Mouse (Mus musculus) WW6 (cell line): Measurements from ENCODE around the gene Coq2.

Source experiments
- DNase-seq: peaks from one replicate; pipeline ENCODE4 v3.0.0-alpha.2; 2013; ENCODE audit warnings: low read depth, low spot score

Gene Coq2

GRCm38 (mm10) chr5:100674711-100675376 lies at the start of gene Coq2:
Gene Coq2 (minus strand): TSS chr5:100675140.
- peak; percentile 70 for DNase-seq

GRCm38 (mm10) chr5:100719235-100720088 lies 44.5 kb upstream of the Coq2 start, which contains the start of gene Hpse:
Gene Hpse (minus strand): TSS chr5:100719716.
- DNase-seq = no peak

DNA sequence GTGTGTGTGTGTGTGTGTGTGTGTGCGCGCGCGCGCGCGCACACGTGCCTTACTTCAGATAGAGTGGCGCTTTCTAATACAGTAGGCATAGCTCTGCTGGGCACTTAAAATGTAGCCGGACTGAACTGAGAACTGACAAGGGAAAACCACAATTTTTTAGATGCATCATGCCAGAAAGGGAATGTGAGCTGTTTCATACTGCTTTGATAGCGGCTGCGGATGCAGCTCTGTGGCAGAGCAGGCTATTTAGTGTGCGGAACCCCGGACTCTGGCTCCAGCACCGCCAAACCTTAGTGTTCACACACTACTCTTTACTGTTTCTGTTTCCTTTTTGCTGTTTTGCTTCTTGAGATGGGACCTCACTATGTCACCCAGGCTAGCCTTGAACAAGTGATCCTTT lies 41.8 kb upstream of the Coq2 start:
- DNase-seq = no peak

DNA sequence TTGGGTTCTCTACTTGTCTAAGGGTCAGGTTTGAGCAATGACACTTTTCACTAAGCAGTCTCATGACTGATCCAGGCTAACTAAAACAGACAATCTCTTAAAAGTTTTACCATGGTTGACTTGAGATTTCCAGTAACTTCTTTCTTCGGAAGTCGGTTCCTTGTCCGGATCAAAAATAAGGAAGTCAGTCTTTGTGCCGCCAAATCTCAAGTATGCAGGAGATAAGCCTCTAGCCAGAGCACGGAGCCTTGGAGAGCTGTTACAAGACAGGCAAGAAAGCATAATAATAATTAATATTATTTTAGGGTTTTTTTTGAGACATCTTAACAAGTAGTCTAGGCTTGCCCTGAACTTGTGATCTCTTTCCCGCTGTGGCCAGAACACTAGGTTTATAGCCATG lies 36.3 kb upstream of the Coq2 start:
- no peak for DNase-seq

DNA sequence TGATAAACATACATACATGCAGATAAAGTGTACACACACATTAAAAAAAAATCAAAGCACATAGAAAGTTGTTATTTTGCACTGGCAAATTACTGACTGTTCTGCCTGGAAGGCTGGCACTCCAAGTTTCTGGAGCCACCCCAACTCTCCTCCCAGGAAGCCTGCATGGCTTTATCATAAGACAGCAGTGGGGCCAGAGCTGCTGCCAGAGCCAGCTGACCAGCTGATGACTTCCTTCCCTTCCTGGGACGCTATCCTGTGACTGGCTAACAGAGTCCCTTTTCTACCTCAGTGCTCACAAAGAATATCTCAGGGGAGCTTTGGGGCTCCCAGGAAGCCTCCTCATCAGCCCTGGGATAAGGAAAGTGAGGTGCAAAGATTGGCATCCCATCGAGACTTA lies 35.1 kb upstream of the Coq2 start:
- DNase-seq = no peak

- no peak for DNase-seq
Measured at GRCm38 (mm10) chr5:100709035-100709434, 34.1 kb upstream of the Coq2 start.

DNA sequence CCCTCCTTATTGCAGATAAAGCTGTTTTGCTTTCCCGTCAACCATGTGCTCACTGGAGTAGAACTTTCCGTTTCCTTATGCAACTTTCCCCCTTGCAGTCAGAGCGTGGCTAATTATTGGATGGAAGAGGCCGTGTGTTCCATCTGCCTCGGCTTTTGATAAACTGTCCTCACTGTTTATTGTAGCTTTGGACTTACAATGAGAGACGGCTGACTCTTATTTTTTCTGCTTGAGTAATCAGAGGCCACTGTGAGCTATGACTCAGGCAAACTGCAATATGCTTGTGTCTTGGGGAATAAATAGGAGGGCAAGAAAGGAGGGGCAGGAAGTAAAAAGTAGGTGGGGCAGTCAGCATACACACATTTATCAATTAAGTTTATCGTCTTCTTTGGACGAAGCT lies 31.7 kb upstream of the Coq2 start:
- DNase-seq = no peak

GRCm38 (mm10) chr5:100704272-100704671 lies 29.3 kb upstream of the Coq2 start:
- DNase-seq = no peak

DNA sequence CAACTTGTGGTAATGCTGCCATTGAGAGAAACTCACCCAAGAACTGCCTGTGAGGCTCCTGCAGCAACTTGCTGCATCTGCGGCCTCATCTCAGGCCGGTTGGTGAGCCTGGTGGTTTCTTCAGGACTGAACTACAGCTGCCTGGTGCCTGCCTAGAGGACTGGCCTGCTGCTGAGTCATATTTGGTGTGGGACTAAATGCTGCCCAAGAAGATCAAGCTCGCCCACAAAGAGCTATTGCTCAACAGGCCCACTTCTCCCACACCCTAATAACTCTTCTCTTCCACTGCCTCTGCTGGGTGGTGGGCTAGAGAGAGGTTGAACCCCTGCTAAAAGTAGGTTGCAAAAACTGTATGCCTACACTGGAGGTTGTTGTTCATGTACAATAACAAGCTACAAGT lies 27.4 kb upstream of the Coq2 start:
- DNase-seq = no peak

GRCm38 (mm10) chr5:100700861-100701620 lies 26.1 kb upstream of the Coq2 start:
- no peak for DNase-seq

DNA sequence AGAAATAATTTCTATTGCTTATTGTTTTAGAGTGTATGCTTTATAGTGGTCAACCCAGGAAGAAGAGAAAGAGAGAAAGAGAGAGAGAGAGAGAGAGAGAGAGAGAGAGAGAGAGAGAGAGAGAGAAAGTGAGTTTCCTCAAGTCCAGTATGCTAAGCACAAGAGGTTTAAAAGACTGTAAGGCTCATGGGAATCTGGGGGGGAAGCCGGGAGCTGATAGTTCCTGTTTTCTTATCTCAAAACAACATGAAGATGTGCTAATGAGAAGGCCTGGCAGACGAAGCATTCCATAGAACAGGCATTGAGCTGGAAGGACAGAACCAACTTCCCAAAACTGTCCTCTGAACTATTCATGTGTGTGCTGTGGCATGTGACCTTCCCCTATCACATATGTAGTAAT lies 22.9 kb upstream of the Coq2 start:
- DNase-seq = no peak

DNA sequence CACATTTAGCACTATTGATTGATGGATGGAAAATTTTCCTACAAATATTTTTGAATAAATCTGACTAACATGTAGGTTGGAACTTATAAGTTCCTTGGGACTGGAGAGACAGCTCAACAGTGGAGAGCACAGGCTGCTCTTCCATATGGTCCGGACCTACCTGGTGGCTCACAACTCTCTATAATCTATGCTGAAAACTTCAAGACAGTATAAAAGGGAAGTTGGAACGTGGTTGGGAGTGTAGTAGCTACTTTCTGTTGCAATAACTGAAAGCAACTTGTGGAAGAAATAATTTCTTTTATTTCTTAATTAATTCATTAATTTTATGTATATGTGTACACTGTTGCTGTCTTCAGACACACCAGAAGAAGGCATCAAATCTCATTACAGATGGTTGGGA lies 22.5 kb upstream of the Coq2 start:
- no peak for DNase-seq

DNA sequence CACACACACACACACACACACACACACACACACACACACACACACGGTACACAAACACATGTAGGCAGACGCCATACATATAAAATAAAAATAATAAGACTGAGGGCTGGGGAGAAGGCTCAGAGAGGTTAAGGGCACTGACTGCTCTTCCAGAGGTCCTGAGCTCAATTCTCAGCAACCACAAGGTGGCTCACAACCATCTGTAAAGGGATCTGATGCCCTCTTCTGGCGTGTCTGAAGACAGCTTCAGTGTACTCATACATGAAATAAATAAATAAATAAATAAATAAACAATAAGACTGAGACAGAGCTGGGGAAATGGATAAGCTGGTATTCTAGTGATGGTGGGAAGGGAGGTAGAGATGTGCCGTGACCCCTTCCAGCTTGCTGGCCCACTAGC lies 10.7 kb upstream of the Coq2 start:
- DNase-seq = no peak

- no peak for DNase-seq
Measured at GRCm38 (mm10) chr5:100680542-100680933, 5.6 kb upstream of the Coq2 start.

- no peak for DNase-seq
Measured at GRCm38 (mm10) chr5:100679911-100680541, 5.1 kb upstream of the Coq2 start.

DNA sequence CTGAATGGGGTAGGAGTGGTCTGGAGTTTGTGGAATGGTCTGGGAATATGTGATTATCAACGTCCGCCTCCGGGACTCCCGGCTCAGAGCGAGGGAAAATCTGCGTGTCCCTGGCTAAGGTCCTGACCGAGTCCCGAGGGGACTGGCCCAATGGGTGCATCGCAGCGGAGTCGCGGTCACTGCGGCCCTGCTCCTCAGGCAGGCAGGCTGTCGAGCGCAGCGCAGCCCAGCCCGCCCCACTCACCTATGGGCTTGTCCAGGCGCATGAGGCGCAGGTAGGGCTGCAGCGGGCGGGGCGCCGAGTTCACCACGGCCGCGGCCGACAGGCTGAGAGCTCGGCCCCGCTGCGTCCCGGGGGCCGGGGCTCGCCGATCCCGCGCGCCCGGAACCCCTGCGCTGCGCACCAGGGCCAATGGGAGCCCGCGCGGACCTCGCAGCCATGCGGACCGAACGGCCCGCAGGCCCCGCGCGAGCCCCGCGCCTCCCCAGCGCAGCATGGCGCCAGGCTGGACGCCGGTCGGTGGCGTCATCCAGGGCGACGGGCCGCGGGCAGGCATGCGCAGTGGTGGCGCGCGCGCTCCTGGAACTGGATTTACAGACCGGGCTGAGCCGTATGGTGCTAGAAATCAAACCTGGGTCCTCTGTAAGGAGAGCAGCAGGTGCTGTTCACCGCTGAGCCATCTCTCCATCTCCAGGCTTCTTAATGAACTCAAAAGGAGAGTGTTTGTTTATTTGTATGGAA lies 1.0 kb downstream of the Coq2 start:
- DNase-seq = peak; percentile 73

- no peak for DNase-seq
Measured at GRCm38 (mm10) chr5:100672403-100672802, 2.5 kb downstream of the Coq2 start.

GRCm38 (mm10) chr5:100671897-100672296 lies 3.0 kb downstream of the Coq2 start:
- no peak for DNase-seq

DNA sequence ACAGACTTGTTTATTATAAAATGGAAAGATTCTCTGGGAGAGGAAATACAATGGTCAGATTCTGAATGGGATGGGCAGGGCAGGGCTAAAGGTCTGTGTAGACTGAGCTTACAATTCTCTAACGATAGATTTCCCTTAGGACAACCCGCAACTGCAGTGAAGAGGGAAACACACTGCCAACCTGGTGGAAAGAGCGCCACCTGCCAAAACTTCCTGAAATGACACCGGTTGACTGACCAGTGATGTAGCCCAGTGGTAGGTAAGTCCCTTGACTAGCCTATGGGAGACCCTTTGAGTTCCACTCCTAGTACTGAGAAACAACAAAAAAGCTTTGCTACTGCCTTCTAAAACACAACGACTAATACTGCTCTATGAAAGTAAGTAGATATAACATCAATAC lies 3.5 kb downstream of the Coq2 start:
- DNase-seq = no peak

GRCm38 (mm10) chr5:100666965-100667364 lies 8.0 kb downstream of the Coq2 start:
- DNase-seq = no peak

DNA sequence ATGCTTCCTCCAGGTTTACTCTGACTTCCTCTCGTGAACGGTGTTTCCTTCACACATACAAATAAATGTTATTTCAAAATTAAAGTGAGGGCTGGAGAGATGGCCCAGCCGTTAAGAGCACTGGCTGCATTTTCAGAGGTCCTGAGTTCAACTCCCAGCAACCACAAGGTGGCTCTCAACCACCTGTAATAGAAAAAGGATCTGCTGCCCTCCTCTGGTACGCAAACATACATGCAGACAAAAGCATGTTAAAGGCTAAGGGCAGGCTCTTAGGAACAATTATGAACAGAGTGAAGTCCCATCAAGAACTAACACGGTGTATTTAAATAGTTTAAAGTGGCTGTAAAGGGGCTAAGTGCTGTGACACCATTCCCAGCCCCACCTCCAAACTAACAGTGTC lies 11.1 kb downstream of the Coq2 start:
- no peak for DNase-seq
